Mouse (Mus musculus): ENCODE results near the gene Lce3e.

DNA sequence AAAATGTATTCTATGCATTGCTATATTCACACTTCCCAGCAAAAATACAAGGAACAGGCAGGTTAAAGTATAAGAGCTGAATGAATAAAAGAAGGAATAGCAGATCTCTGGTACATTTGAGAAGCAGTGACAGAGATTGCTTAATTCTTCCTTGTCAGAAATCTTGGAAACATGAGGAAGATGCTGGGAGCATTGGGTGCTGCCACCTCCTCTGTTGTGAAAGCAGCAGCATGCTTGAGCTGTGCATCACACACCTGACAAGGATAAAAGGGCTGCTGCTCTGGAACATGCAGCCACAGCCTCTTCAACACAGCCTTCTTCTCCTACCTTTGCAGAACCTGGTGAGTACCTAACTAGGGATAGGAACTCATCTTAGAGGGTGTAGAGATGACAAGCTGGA is 25.1 kb downstream of the Lce3e start, which contains the start of gene Lce3f:
- TF ChIP-seq GATA1 (IDR thresholded peaks at IDR 0.05; ENCODE audit: low read length) = no peak
- no peak for TF ChIP-seq TAL1 (IDR thresholded peaks at IDR 0.05; ENCODE audit: low read length)
